Mouse (Mus musculus): ENCODE results near the gene Cenpi. TPM values are rescaled to one million over a fixed set of nuclear protein-coding genes. Genes with fewer than 3 reads are reported as not detected.

Cenpi gene
- total RNA-seq, 2 experiments from 2014 or later, result 0.26 to 1.0 TPM

- intact Hi-C loops (cut with DNase I), result no loop called here
- H3K27ac ChIP-seq, result no peak overlapping the region
- H3K4me3 ChIP-seq, result no peak overlapping the region
- TF ChIP-seq CTCF (IDR thresholded peaks at IDR 0.05), result no peak
- DNase-seq (ENCODE audit: extremely low spot score in 1 of 2, low spot score in 2 of 2), result no peak
Observed at GRCm38 (mm10) chrX:134365421-134365820, 57.5 kb downstream of the Cenpi start.

- Histone ChIP-seq H3K4me3 (no peak overlapping the region), H3K27ac (no peak overlapping the region)
- intact Hi-C loops (cut with DNase I), result no loop called here
- no peak for DNase-seq (ENCODE audit: extremely low spot score in 1 of 2, low spot score in 2 of 2)
- TF ChIP-seq CTCF (IDR thresholded peaks at IDR 0.05), result no peak
Observed at GRCm38 (mm10) chrX:134366547-134366946, 58.7 kb downstream of the Cenpi start.

- Histone ChIP-seq H3K27ac (no peak overlapping the region), H3K4me3 (no peak overlapping the region)
- peak; percentile 10 for TF ChIP-seq CTCF (IDR thresholded peaks at IDR 0.05)
- DNase-seq (ENCODE audit: extremely low spot score in 1 of 2, low spot score in 2 of 2), result no peak
- intact Hi-C loops (cut with DNase I), result no loop called here
Observed at GRCm38 (mm10) chrX:134371279-134371678, 63.4 kb downstream of the Cenpi start.

GRCm38 (mm10) chrX:134374190-134374589 lies 66.3 kb downstream of the Cenpi start:
- TF ChIP-seq CTCF (IDR thresholded peaks at IDR 0.05), result no peak
- DNase-seq (ENCODE audit: extremely low spot score in 1 of 2, low spot score in 2 of 2), result no peak
- intact Hi-C loops (cut with DNase I), result no loop called here
- no peak overlapping the region for H3K4me3 ChIP-seq
- no peak overlapping the region for H3K27ac ChIP-seq

- no peak for TF ChIP-seq CTCF (IDR thresholded peaks at IDR 0.05)
- intact Hi-C loops (cut with DNase I), result no loop called here
- no peak overlapping the region for H3K4me3 ChIP-seq
- no peak overlapping the region for H3K27ac ChIP-seq
- DNase-seq (ENCODE audit: extremely low spot score in 1 of 2, low spot score in 2 of 2), result no peak
Observed at GRCm38 (mm10) chrX:134384896-134385295, 77.0 kb downstream of the Cenpi start.

- intact Hi-C loops (cut with DNase I), result no loop called here
- TF ChIP-seq CTCF (IDR thresholded peaks at IDR 0.05), result no peak
- H3K4me3 ChIP-seq, result no peak overlapping the region
- DNase-seq (ENCODE audit: extremely low spot score in 1 of 2, low spot score in 2 of 2), result no peak
- no peak overlapping the region for H3K27ac ChIP-seq
Observed at GRCm38 (mm10) chrX:134398972-134399371, 91.1 kb downstream of the Cenpi start.

GRCm38 (mm10) chrX:134403863-134404583 lies 96.1 kb downstream of the Cenpi start, which contains the start of gene Drp2:
Gene Drp2, plus strand, starts transcription at chrX:134404551.
- no peak for TF ChIP-seq CTCF (IDR thresholded peaks at IDR 0.05)
- Histone ChIP-seq H3K4me3 (peak within 1 kb of the TSS; percentile 44), H3K27ac (peak within 1 kb of the TSS; percentile 81)
- intact Hi-C loops (cut with DNase I), result loop anchor here (5.0 kb wide), 1 partner anchor 107 kb away; the partner anchor contains the start of gene Tmem35a
- peak in 1 of 2 experiments; percentile 21 for DNase-seq (ENCODE audit: extremely low spot score in 1 of 2, low spot score in 2 of 2)

- Histone ChIP-seq H3K27ac (peak overlapping the region; percentile 81), H3K4me3 (peak overlapping the region; percentile 44)
- intact Hi-C loops (cut with DNase I), result loop anchor here (5.0 kb wide), 1 partner anchor 107 kb away; the partner anchor contains the start of gene Tmem35a
- TF ChIP-seq CTCF (IDR thresholded peaks at IDR 0.05), result no peak
- peak in 1 of 2 experiments; percentile 22 for DNase-seq (ENCODE audit: extremely low spot score in 1 of 2, low spot score in 2 of 2)
Observed at GRCm38 (mm10) chrX:134404584-134404955, 96.7 kb downstream of the Cenpi start.

- H3K27ac ChIP-seq, result no peak overlapping the region
- TF ChIP-seq CTCF (IDR thresholded peaks at IDR 0.05), result no peak
- no peak for DNase-seq (ENCODE audit: extremely low spot score in 1 of 2, low spot score in 2 of 2)
- intact Hi-C loops (cut with DNase I), result no loop called here
- H3K4me3 ChIP-seq, result no peak overlapping the region
Observed at GRCm38 (mm10) chrX:134409354-134409900, 101.5 kb downstream of the Cenpi start.

- Histone ChIP-seq H3K27ac (no peak overlapping the region), H3K4me3 (no peak overlapping the region)
- TF ChIP-seq CTCF (IDR thresholded peaks at IDR 0.05), result no peak
- intact Hi-C loops (cut with DNase I), result no loop called here
- DNase-seq (ENCODE audit: extremely low spot score in 1 of 2, low spot score in 2 of 2), result no peak
Observed at GRCm38 (mm10) chrX:134412096-134412495, 104.2 kb downstream of the Cenpi start.

Other genes with a start within 250 kb of the Cenpi start
- gene Cstf2, start 248.9 kb upstream of the Cenpi start, total RNA-seq (2021), result 100 to 1,000 TPM; 128 to 134 TPM
- 1 to 10 TPM; 1.5 to 1.6 TPM for gene Xkrx, start 146.0 kb upstream of the Cenpi start, total RNA-seq (2021)
- gene Arl13a, start 120.6 kb upstream of the Cenpi start, total RNA-seq (2021), result not detected
- not detected for gene Nox1, start 86.1 kb upstream of the Cenpi start, total RNA-seq (2021)
- gene Trmt2b, start 31.1 kb upstream of the Cenpi start, total RNA-seq (2021), result 10 to 100 TPM in 1 of 2 experiments, 1 to 10 TPM in 1; 7.4 to 10.9 TPM
- 10 to 100 TPM; 58.2 to 65.8 TPM for gene Tmem35a, start 12.9 kb upstream of the Cenpi start, total RNA-seq (2021)
- 10 to 100 TPM; 52.3 to 59.5 TPM for gene Drp2, start 96.5 kb downstream of the Cenpi start, total RNA-seq (2021)
- under 1 TPM in 1 of 2 experiments, not detected in 1; 0.18 TPM for gene Taf7l, start 168.4 kb downstream of the Cenpi start, total RNA-seq (2021)
- gene Timm8a1, start 233.8 kb downstream of the Cenpi start, total RNA-seq (2021), result 10 to 100 TPM; 14.7 to 16.7 TPM

Measured in left cerebral cortex, adult 2 months (tissue).